Mouse (Mus musculus) embryo, embryonic 10 days (tissue): ENCODE results near the gene Acoxl.

Source experiments
- DNase-seq: peaks from one replicate; pipeline ENCODE4 v3.0.0-alpha.2; 2015; ENCODE audit warnings: low spot score

The Acoxl gene

GRCm38 (mm10) chr2:127838576-127838975 lies at the start of gene Acoxl:
Gene Acoxl (plus strand): TSS chr2:127838876.
- DNase-seq, result no peak

- no peak for DNase-seq
These were observed 49.5 kb upstream of the Acoxl start for GRCm38 (mm10) chr2:127789138-127789537.

GRCm38 (mm10) chr2:127789651-127790270 lies 48.9 kb upstream of the Acoxl start:
- DNase-seq, result no peak

- DNase-seq, result peak; percentile 96
These were observed 46.6 kb upstream of the Acoxl start, which contains the start of gene Mtln for GRCm38 (mm10) chr2:127791919-127792603. Gene Mtln (minus strand): TSS chr2:127792488.

- peak; percentile 97 for DNase-seq
These were observed 7.1 kb upstream of the Acoxl start, which contains the start of gene Bub1 for GRCm38 (mm10) chr2:127831401-127832102. Gene Bub1 (minus strand): TSS chr2:127831865.

GRCm38 (mm10) chr2:127832103-127832832 lies 6.4 kb upstream of the Acoxl start:
- no peak for DNase-seq

- peak; percentile 66 for DNase-seq
These were observed 5.9 kb upstream of the Acoxl start for GRCm38 (mm10) chr2:127832833-127833190.

- no peak for DNase-seq
These were observed 749 bp downstream of the Acoxl start for GRCm38 (mm10) chr2:127839425-127839824.

- no peak for DNase-seq
These were observed 2.7 kb downstream of the Acoxl start for GRCm38 (mm10) chr2:127841402-127841801.

GRCm38 (mm10) chr2:127842421-127842820 lies 3.7 kb downstream of the Acoxl start:
- no peak for DNase-seq

- peak; percentile 20 for DNase-seq
These were observed 6.8 kb downstream of the Acoxl start for GRCm38 (mm10) chr2:127845346-127845982.

GRCm38 (mm10) chr2:127846008-127846407 lies 7.3 kb downstream of the Acoxl start:
- DNase-seq, result no peak

GRCm38 (mm10) chr2:127846571-127846970 lies 7.9 kb downstream of the Acoxl start:
- DNase-seq, result no peak

- DNase-seq, result no peak
These were observed 11.7 kb downstream of the Acoxl start for GRCm38 (mm10) chr2:127850371-127850770.

GRCm38 (mm10) chr2:127854332-127854991 lies 15.8 kb downstream of the Acoxl start:
- no peak for DNase-seq

- no peak for DNase-seq
These were observed 25.7 kb downstream of the Acoxl start for GRCm38 (mm10) chr2:127864381-127864780.

- no peak for DNase-seq
These were observed 42.4 kb downstream of the Acoxl start for GRCm38 (mm10) chr2:127881063-127881462.

- DNase-seq, result peak; percentile 93
These were observed 50.8 kb downstream of the Acoxl start for GRCm38 (mm10) chr2:127889432-127889831.

- DNase-seq, result no peak
These were observed 51.3 kb downstream of the Acoxl start for GRCm38 (mm10) chr2:127889979-127890378.

- DNase-seq, result no peak
These were observed 51.9 kb downstream of the Acoxl start for GRCm38 (mm10) chr2:127890526-127890925.

- no peak for DNase-seq
These were observed 52.4 kb downstream of the Acoxl start for GRCm38 (mm10) chr2:127891056-127891455.
